Mouse (Mus musculus): Measurements from ENCODE around the gene Tram2. TPM values are rescaled to one million over a fixed set of nuclear protein-coding genes. Genes with fewer than 3 reads are reported as not detected.

Gene Tram2
- 10 to 100 TPM; 18.3 to 20.4 TPM for total RNA-seq (2023)

DNA sequence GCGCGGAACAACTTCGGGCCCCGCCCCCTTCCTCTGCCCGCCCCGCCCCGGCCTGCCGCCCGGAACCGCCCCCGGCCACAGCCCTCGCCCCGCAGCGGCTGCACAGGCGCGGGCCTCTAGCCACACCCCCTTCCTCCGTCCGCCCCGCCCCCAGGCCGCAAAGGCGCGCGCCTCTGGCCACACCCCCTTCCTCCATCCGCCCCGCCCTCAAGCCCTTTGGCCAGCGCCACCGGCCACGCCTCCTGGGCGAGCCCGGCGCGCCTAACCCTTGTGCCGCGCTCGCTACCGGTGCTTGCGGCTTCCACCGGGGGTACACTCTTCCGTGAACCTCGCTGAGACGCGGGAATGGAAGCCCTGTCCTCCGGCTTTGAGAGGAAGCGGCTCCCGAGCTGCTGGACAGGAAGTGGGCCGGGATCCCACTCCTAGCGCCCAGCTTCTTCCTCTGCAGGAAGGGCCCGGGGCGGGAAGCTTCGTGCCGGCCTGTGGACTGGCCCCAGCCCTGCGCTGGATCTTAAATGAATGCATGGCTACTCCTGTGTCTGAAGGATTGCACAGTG, at the start of gene Tram2:
TSS of gene Tram2 (minus strand) at position 13 of the 557 bp plus-strand sequence.

DNA sequence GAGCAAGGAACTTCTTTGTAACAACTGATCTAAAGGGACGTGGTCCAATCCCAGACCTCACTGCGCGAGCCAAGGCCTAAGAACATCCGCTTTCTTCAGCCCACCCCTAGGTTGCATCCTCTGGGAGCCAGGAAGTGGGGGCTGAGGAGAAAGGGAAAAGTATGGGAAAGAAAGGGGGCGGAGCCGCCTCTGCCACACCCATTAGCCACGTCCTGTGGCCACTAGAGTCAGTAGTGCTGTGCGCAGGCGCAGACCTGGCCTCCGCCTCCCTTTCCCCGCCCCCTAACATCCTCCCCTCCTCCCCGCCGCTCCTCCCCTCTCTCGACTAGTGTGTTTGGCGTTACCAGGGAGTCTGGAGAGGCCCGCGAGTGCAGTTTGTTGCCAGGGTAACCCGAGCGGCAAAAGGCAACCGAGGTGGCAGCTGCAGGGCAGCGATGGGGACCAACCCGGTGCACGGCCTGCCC, 127.7 kb downstream of the Tram2 start, which contains the start of gene Efhc1:
TSS of gene Efhc1 (plus strand) at position 327 of the 464 bp plus-strand sequence.

Other genes with a start within 250 kb of the Tram2 start
- 1 to 10 TPM; 2.0 to 3.5 TPM for gene Paqr8, start 188.6 kb downstream of the Tram2 start, total RNA-seq (2023)
- 1 to 10 TPM in 1 of 2 experiments, under 1 TPM in 1; 0.27 to 2.1 TPM for gene Efhc1, start 127.6 kb downstream of the Tram2 start, total RNA-seq (2023)
- 1 to 10 TPM in 1 of 2 experiments, under 1 TPM in 1; 0.47 to 1.4 TPM for gene Tmem14a, start 139.3 kb upstream of the Tram2 start, total RNA-seq (2023)
- not detected for gene Gsta3, start 161.4 kb upstream of the Tram2 start, total RNA-seq (2023)

Measured in B cell, adult 67 days (primary cell).